ENCODE assay signal across 8 mouse cellular contexts in the genomic region with DNA sequence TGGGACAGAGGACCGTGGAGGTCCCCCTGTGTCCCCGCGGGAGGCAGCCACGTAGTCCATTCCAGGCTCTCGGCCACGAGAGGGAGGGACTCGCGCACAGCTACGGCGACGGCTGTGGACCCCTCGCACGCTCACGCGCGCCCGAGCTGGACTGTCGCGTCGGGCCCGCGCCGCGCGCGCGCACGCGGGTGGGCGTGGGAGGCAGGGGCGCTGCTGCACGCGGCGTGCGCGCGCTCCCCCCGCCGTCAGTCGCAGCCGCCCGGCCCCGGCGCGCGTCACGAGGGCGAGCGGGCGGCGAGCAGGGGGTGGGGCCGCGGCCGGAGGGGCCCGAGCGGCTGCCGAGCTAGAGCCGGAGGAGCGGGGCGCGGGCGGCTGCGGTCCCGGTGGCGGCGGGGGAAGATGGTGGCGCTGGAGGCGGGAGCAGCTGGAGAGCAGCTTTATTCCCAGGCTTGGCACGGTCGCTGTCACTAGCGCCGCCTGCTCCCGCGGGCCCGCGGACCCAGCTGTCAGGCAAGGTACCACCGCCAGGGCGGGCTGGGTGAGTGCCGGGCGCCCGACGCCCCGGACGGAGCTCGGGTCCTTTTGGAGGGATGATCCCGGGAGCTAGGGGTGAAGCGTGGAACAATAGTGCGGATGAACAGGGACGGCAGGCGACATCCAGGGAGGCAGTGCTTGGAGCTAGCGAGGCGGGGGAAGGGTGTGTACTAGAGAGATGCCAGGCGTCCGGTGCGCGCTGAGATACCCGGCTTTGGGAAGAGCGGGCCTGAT. TPM values are rescaled to one million over a fixed set of nuclear protein-coding genes. Genes with fewer than 3 reads are reported as not detected.
DNase-seq lines count a peak whose midpoint lies in the region; ATAC-seq and TF ChIP-seq lines count a peak whose summit lies in the region.

A gene (plus strand): TSS at position 334 of the 768 bp plus-strand sequence.

- peak; percentile 67 to 83 for DNase-seq in adrenal gland, postnatal 36 days
- peak; percentile 89 for DNase-seq in layer of hippocampus, adult 9-11 months
- peak; percentile 85 for DNase-seq in lung, embryonic 14.5 days
- DNase-seq in testis, postnatal 10 days (ENCODE audit: low spot score), result peak; percentile 83

- peak within 1 kb of the TSS; percentile 77 for H3K4me2 ChIP-seq in forebrain, embryonic 13.5 days
- peak within 1 kb of the TSS; percentile 85 for H3K4me2 ChIP-seq in lung, embryonic 14.5 days
- H3K4me2 ChIP-seq in neural tube, embryonic 15.5 days, result peak within 1 kb of the TSS; percentile 76

- ATAC-seq in CD4-positive, CD25-positive, alpha-beta regulatory T cell, adult 4 months, result peak; percentile 54
- peak; percentile 87 for ATAC-seq in forebrain, embryonic 13.5 days
- ATAC-seq in hematopoietic stem cell, adult 5-6 weeks (replicated peaks in 1 of 2; ENCODE audit: insufficient read depth in 1 of 2, low FRiP score in 2 of 2, low TSS enrichment in 1 of 2, low read depth in 1 of 2, poor library complexity in 2 of 2, severe bottlenecking in 2 of 2), result peak; percentile 39 to 56
- peak; percentile 85 for ATAC-seq in lung, embryonic 14.5 days (ENCODE audit: insufficient read depth)
- ATAC-seq in neural tube, embryonic 15.5 days (ENCODE audit: low FRiP score), result peak; percentile 92

- WGBS in forebrain, embryonic 13.5 days, result under 1% methylated on average over 70 of the region's 98 CpGs
- WGBS in lung, embryonic 14.5 days, result under 1% methylated on average over 98 of the region's 98 CpGs
- 2% methylated on average over 72 of the region's 98 CpGs for WGBS in neural tube, embryonic 15.5 days

- H3K9ac ChIP-seq in forebrain, embryonic 13.5 days, result peak within 1 kb of the TSS; percentile 83
- H3K9ac ChIP-seq in lung, embryonic 14.5 days, result peak within 1 kb of the TSS; percentile 74
- H3K9ac ChIP-seq in neural tube, embryonic 15.5 days (replicated peaks), result peak within 1 kb of the TSS; percentile 89

- no peaks in the 10 kb centered on the region for H3K36me3 ChIP-seq in forebrain, embryonic 13.5 days (ENCODE audit: poor library complexity, severe bottlenecking)
- H3K36me3 ChIP-seq in lung, embryonic 14.5 days (ENCODE audit: insufficient read depth), result no peaks in the 10 kb centered on the region
- no peaks in the 10 kb centered on the region for H3K36me3 ChIP-seq in neural tube, embryonic 15.5 days

- H3K9me3 ChIP-seq in forebrain, embryonic 13.5 days (replicated peaks), result no peaks in the 10 kb centered on the region
- no peaks in the 10 kb centered on the region for H3K9me3 ChIP-seq in lung, embryonic 14.5 days (ENCODE audit: low read depth, low read length)
- no peaks in the 10 kb centered on the region for H3K9me3 ChIP-seq in neural tube, embryonic 15.5 days (replicated peaks)

- no peak; the same call in 1 of the 2 replicates for TF ChIP-seq CTCF in lung, embryonic 14.5 days (IDR thresholded peaks at IDR 0.05; ENCODE audit: low read depth)

- H3K4me1 ChIP-seq in forebrain, embryonic 13.5 days, result peaks cover 24% of the 10 kb centered on the region
- no peaks in the 10 kb centered on the region for H3K4me1 ChIP-seq in lung, embryonic 14.5 days (ENCODE audit: insufficient read depth)
- H3K4me1 ChIP-seq in neural tube, embryonic 15.5 days, result peaks cover 28% of the 10 kb centered on the region

- H3K4me3 ChIP-seq in forebrain, embryonic 13.5 days, result peak within 1 kb of the TSS; percentile 69
- H3K4me3 ChIP-seq in lung, embryonic 14.5 days (ENCODE audit: low read depth, low read length), result peak within 1 kb of the TSS; percentile 65
- peak within 1 kb of the TSS; percentile 77 for H3K4me3 ChIP-seq in neural tube, embryonic 15.5 days (replicated peaks)

- H3K27ac ChIP-seq in forebrain, embryonic 13.5 days, result peak within 1 kb of the TSS; percentile 95
- H3K27ac ChIP-seq in lung, embryonic 14.5 days (ENCODE audit: low read depth), result peak within 1 kb of the TSS; percentile 77; the same call in 1 of the 2 replicates
- H3K27ac ChIP-seq in neural tube, embryonic 15.5 days (replicated peaks), result peak within 1 kb of the TSS; percentile 99

- peaks cover 4% of the 10 kb centered on the region for H3K27me3 ChIP-seq in forebrain, embryonic 13.5 days
- H3K27me3 ChIP-seq in lung, embryonic 14.5 days (ENCODE audit: insufficient read depth, low read length), result peaks cover 26% of the 10 kb centered on the region
- H3K27me3 ChIP-seq in neural tube, embryonic 15.5 days (replicated peaks), result no peaks in the 10 kb centered on the region

RNA-seq across cellular contexts. Expression of the gene that starts here (rescaled TPM):
- not detected for polyA plus RNA-seq in CD4-positive, CD25-positive, alpha-beta regulatory T cell, adult 4 months (2017; shearing (Covaris generic))
- 1 to 10 TPM; 3.1 to 3.9 TPM for total RNA-seq in adrenal gland, postnatal 36 days (2021)
- polyA plus RNA-seq in forebrain, embryonic 13.5 days (2015; fragmentation: Nextera tagmentation; extraction: Ambion mirVana), result 2.2 and 2.9 TPM in 2 replicates
- total RNA-seq in hematopoietic stem cell, adult 5-6 weeks (2017), result 0.94 and 1.1 TPM in 2 replicates
- polyA plus RNA-seq in lung, embryonic 14.5 days (2014; fragmentation: Nextera tagmentation; extraction: Ambion mirVana), result 0.19 and 0.25 TPM in 2 replicates
- polyA plus RNA-seq in neural tube, embryonic 15.5 days (2015; fragmentation: Nextera tagmentation; extraction: Ambion mirVana), result 10.6 and 11.8 TPM in 2 replicates

Comparison
In these comparisons a context has a peak if more than half of its experiments do, and no peak if none do; other contexts are left out.
1. Peak in every context shown above with its lines: DNase-seq, ATAC-seq, H3K4me3 ChIP-seq and H3K27ac ChIP-seq.
2. Peak in ATAC-seq in CD4-positive, CD25-positive, alpha-beta regulatory T cell, adult 4 months; RNA of the gene not detected or under 1 TPM.
3. Peak in DNase-seq, ATAC-seq, H3K4me3 ChIP-seq, H3K27ac ChIP-seq, H3K9ac ChIP-seq and H3K4me2 ChIP-seq in lung, embryonic 14.5 days; RNA of the gene not detected or under 1 TPM.